Mouse (Mus musculus) monocyte, adult 2 months (primary cell): ENCODE results near the gene Smg8.
"Not testable (repeated sequence)": the region's sequence is repeated elsewhere in the genome, so short reads cannot be mapped to it uniquely, and the experiment has no call there.

Source experiments
- DNase-seq, 2 experiments: peaks; one replicate each; pipeline ENCODE4 v3.0.0; 2022; ENCODE audit warnings: low spot score in 2 of 2, low read depth in 1 of 2

The Smg8 gene

GRCm38 (mm10) chr11:87086290-87086984 lies at the start of gene Smg8:
TSS of gene Smg8 (minus strand) at chr11:87086774.
- peak; percentile 44 to 68 for DNase-seq

- no peak for DNase-seq
Measured at GRCm38 (mm10) chr11:87136233-87136632, 49.7 kb upstream of the Smg8 start.

- DNase-seq: peak; percentile 65 to 83
Measured at GRCm38 (mm10) chr11:87126824-87127816, 40.5 kb upstream of the Smg8 start, which contains the start of gene Trim37. TSS of gene Trim37 (plus strand) at chr11:87127077.

- DNase-seq: no peak
Measured at GRCm38 (mm10) chr11:87126281-87126823, 39.8 kb upstream of the Smg8 start.

GRCm38 (mm10) chr11:87125562-87125961 lies 39.0 kb upstream of the Smg8 start:
- DNase-seq: no peak

- no peak for DNase-seq
Measured at GRCm38 (mm10) chr11:87121864-87122263, 35.3 kb upstream of the Smg8 start.

GRCm38 (mm10) chr11:87110172-87110909 lies 23.8 kb upstream of the Smg8 start:
- DNase-seq: no peak

- no peak for DNase-seq
Measured at GRCm38 (mm10) chr11:87109519-87110171, 23.1 kb upstream of the Smg8 start.

- DNase-seq: peak; percentile 95 to 96
Measured at GRCm38 (mm10) chr11:87108755-87109518, 22.4 kb upstream of the Smg8 start, which contains the start of gene Ska2. TSS of gene Ska2 (plus strand) at chr11:87109234.

- no peak for DNase-seq
Measured at GRCm38 (mm10) chr11:87108409-87108754, 21.8 kb upstream of the Smg8 start, which contains the start of gene Prr11. TSS of gene Prr11 (minus strand) at chr11:87108708.

- no peak for DNase-seq
Measured at GRCm38 (mm10) chr11:87087142-87087541, 568 bp upstream of the Smg8 start.

GRCm38 (mm10) chr11:87085461-87085860 lies 1.1 kb downstream of the Smg8 start:
- no peak for DNase-seq

GRCm38 (mm10) chr11:87083712-87084111 lies 2.9 kb downstream of the Smg8 start:
- DNase-seq: no peak

GRCm38 (mm10) chr11:87073866-87074440 lies 12.6 kb downstream of the Smg8 start, which contains the start of gene Gdpd1:
TSS of gene Gdpd1 (minus strand) at chr11:87074062.
- peak in 1 of 2 experiments; percentile 48 for DNase-seq

GRCm38 (mm10) chr11:87073343-87073865 lies 13.2 kb downstream of the Smg8 start:
- DNase-seq: peak; percentile 10 to 18

- DNase-seq: no peak
Measured at GRCm38 (mm10) chr11:87062087-87062486, 24.5 kb downstream of the Smg8 start.

- no peak for DNase-seq
Measured at GRCm38 (mm10) chr11:87060410-87060809, 26.2 kb downstream of the Smg8 start.

- no peak for DNase-seq
Measured at GRCm38 (mm10) chr11:87056286-87056685, 30.3 kb downstream of the Smg8 start.

- not testable (repeated sequence) for DNase-seq
Measured at GRCm38 (mm10) chr11:87048900-87049299, 37.7 kb downstream of the Smg8 start.
